Mouse (Mus musculus) lung, embryonic 16.5 days (tissue): ENCODE measurements at regions not wholly inside any gene's neighbourhood (a gene's known extent, or its start where the extent isn't known, plus 50 kb on each side); places are given as distances from the start of the nearest gene placed in this dataset.

ENCODE experiments used
- ATAC-seq: fragments of 200-750 bp; cut with Nextera tagmentation; 2 replicates; pipeline ENCODE4 v1.8.0; 2017; ENCODE audit warnings: low read depth, mild to moderate bottlenecking, moderate library complexity
- H3K27ac ChIP-seq: fragments of 300-500 bp; sonication (generic); 2 replicates; pipeline ENCODE4 v1.5.1; 2014; ENCODE audit warnings: mild to moderate bottlenecking, control low read depth, low read length
- H3K27me3 ChIP-seq: fragments of 300-500 bp; sonication (generic); 2 replicates; pipeline ENCODE4 v1.6.1; 2014; ENCODE audit warnings: low read depth, low read length, mixed read lengths; ENCODE audit not compliant: control insufficient read depth, insufficient read depth
- H3K36me3 ChIP-seq: fragments of 300-500 bp; sonication (generic); 2 replicates; pipeline ENCODE4 v1.6.1; 2014; ENCODE audit warnings: low read length; ENCODE audit not compliant: control insufficient read depth, insufficient read depth
- H3K4me1 ChIP-seq: fragments of 300-500 bp; sonication (generic); replicated peaks from 2 replicates; pipeline ENCODE4 v1.6.1; 2014; ENCODE audit warnings: low read length, mixed read lengths; ENCODE audit not compliant: control insufficient read depth, insufficient read depth
- H3K4me2 ChIP-seq: fragments of 300-500 bp; sonication (generic); 2 replicates; pipeline ENCODE4 v1.6.1; 2014; ENCODE audit warnings: low read depth, low read length, control low read depth
- H3K4me3 ChIP-seq: fragments of 300-500 bp; sonication (generic); 2 replicates; pipeline ENCODE4 v1.5.1; 2014; ENCODE audit warnings: mild to moderate bottlenecking, low read length, control low read depth
- H3K9ac ChIP-seq: fragments of 300-500 bp; sonication (generic); 2 replicates; pipeline ENCODE4 v1.6.1; 2014; ENCODE audit warnings: low read length, control low read depth
- H3K9me3 ChIP-seq: fragments of 300-500 bp; sonication (generic); 2 replicates; pipeline ENCODE4 v1.6.1; 2016; ENCODE audit warnings: low read length; ENCODE audit not compliant: control insufficient read depth
- WGBS: fragments of 180-500 bp; shearing (Covaris S2); extraction: QIAGEN DNeasy Blood & Tissue Kit; methylation state at CpG from one replicate; pipeline ENCODE4 v1.1.7; 2014; 5-methylcytosine and 5-hydroxymethylcytosine counted together

- H3K27me3 ChIP-seq, result no peaks in the 10 kb centered on the region
- H3K4me1 ChIP-seq, result no peaks in the 10 kb centered on the region
- 52% methylated on average over 3 of the region's 3 CpGs for WGBS
- no peaks in the 10 kb centered on the region for H3K9me3 ChIP-seq
- no peak overlapping the region for H3K27ac ChIP-seq
- H3K4me2 ChIP-seq, result no peak overlapping the region
- ATAC-seq, result no peak
- no peak overlapping the region for H3K4me3 ChIP-seq
- no peaks in the 10 kb centered on the region for H3K36me3 ChIP-seq
- no peak overlapping the region for H3K9ac ChIP-seq
Measured at GRCm38 (mm10) chr2:9468651-9469050, 412.4 kb upstream of the 4930412O13Rik start.

- no peaks in the 10 kb centered on the region for H3K27me3 ChIP-seq
- no peak overlapping the region for H3K4me3 ChIP-seq
- no peak for ATAC-seq
- WGBS, result 59% methylated on average over 7 of the region's 7 CpGs
- no peaks in the 10 kb centered on the region for H3K36me3 ChIP-seq
- H3K4me1 ChIP-seq, result no peaks in the 10 kb centered on the region
- H3K9me3 ChIP-seq, result no peaks in the 10 kb centered on the region
- no peak overlapping the region for H3K9ac ChIP-seq
- no peak overlapping the region for H3K4me2 ChIP-seq
- no peak overlapping the region for H3K27ac ChIP-seq
Measured at GRCm38 (mm10) chr2:9481678-9482345, 399.2 kb upstream of the 4930412O13Rik start.

DNA sequence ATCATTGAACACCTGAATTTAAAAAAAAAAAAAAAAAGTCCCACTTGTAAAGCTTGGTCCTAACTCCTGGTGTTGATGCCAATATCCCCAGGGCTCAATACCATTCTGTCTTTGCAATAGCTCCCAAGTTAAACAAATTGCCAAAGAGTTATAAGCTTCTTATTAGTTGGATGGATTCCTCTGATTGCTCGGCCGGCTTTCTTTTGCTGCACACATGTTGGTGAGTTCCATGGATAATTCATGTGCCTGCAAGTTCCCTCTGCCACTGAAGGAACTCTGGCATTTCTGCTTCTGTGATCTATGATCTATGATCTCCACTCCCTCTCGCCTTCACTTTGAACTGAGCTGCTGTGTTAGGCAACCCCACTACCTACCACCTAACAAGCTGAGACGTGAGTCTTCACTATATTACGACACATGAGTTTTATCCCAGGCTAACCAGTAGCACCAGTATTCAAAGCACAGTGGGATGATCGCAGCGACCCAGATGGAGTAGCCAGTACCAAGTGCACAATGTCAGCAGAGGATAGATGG is 393.6 kb upstream of the 4930412O13Rik start:
- no peaks in the 10 kb centered on the region for H3K36me3 ChIP-seq
- no peak overlapping the region for H3K4me2 ChIP-seq
- H3K27me3 ChIP-seq, result no peaks in the 10 kb centered on the region
- no peak overlapping the region for H3K27ac ChIP-seq
- H3K9me3 ChIP-seq, result no peaks in the 10 kb centered on the region
- H3K9ac ChIP-seq, result no peak overlapping the region
- no peak for ATAC-seq
- 79% methylated on average over 7 of the region's 7 CpGs for WGBS
- no peak overlapping the region for H3K4me3 ChIP-seq
- no peaks in the 10 kb centered on the region for H3K4me1 ChIP-seq

GRCm38 (mm10) chr2:9493606-9494145 is 387.4 kb upstream of the 4930412O13Rik start:
- Histone ChIP-seq H3K4me1 (no peaks in the 10 kb centered on the region), H3K9ac (no peak overlapping the region), H3K4me3 (no peak overlapping the region), H3K27me3 (no peaks in the 10 kb centered on the region), H3K36me3 (no peaks in the 10 kb centered on the region), H3K27ac (no peak overlapping the region), H3K4me2 (no peak overlapping the region), H3K9me3 (no peaks in the 10 kb centered on the region)
- 44% methylated on average over 6 of the region's 6 CpGs for WGBS
- ATAC-seq, result no peak

- Histone ChIP-seq H3K27ac (no peak overlapping the region), H3K36me3 (no peaks in the 10 kb centered on the region), H3K4me3 (no peak overlapping the region), H3K4me1 (no peaks in the 10 kb centered on the region), H3K9ac (no peak overlapping the region), H3K9me3 (no peaks in the 10 kb centered on the region), H3K4me2 (no peak overlapping the region), H3K27me3 (no peaks in the 10 kb centered on the region)
- ATAC-seq, result no peak
- 85% methylated on average over 1 of the region's 1 CpGs for WGBS
Measured at GRCm38 (mm10) chr2:9520045-9520444, 361.0 kb upstream of the 4930412O13Rik start.

- H3K36me3 ChIP-seq, result no peaks in the 10 kb centered on the region
- H3K27me3 ChIP-seq, result no peaks in the 10 kb centered on the region
- no peak overlapping the region for H3K4me3 ChIP-seq
- no peak for ATAC-seq
- no peaks in the 10 kb centered on the region for H3K4me1 ChIP-seq
- no peak overlapping the region for H3K9ac ChIP-seq
- no peak overlapping the region for H3K4me2 ChIP-seq
- WGBS, result 81% methylated on average over 3 of the region's 3 CpGs
- H3K9me3 ChIP-seq, result no peaks in the 10 kb centered on the region
- H3K27ac ChIP-seq, result no peak overlapping the region
Measured at GRCm38 (mm10) chr2:9525910-9526309, 355.1 kb upstream of the 4930412O13Rik start.

DNA sequence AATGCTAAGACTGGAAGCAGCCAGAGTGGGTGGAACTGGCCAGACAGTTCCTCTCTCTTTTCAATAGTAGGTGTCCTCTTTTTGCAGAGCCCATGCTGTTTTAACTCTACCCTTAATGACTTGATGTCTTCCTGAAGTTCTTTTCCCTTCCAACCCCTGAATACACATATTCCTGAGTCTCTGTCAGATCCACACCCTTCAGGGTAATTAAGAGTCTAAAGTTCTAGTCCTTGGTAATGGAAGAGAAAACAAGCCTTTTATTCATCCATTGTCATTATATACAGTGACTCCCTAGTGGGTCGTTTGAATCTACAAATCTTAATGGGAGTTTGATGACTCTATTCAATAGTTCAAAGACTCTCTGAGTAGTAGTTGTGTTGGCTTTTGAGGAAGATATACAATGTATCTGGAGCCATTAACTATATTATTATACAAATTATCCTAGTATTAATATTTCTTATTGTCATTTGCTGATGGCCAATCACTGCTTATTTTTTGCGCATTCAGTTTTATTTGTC is 345.9 kb upstream of the 4930412O13Rik start:
- no peaks in the 10 kb centered on the region for H3K27me3 ChIP-seq
- H3K9ac ChIP-seq, result no peak overlapping the region
- no peak overlapping the region for H3K4me2 ChIP-seq
- ATAC-seq, result no peak
- H3K4me1 ChIP-seq, result no peaks in the 10 kb centered on the region
- no peak overlapping the region for H3K4me3 ChIP-seq
- 82% methylated on average over 2 of the region's 2 CpGs for WGBS
- no peak overlapping the region for H3K27ac ChIP-seq
- 0 out of 2 replicates have a peak, but pooled peaks cover 3% of the 10 kb centered on the region for H3K9me3 ChIP-seq
- no peaks in the 10 kb centered on the region for H3K36me3 ChIP-seq

DNA sequence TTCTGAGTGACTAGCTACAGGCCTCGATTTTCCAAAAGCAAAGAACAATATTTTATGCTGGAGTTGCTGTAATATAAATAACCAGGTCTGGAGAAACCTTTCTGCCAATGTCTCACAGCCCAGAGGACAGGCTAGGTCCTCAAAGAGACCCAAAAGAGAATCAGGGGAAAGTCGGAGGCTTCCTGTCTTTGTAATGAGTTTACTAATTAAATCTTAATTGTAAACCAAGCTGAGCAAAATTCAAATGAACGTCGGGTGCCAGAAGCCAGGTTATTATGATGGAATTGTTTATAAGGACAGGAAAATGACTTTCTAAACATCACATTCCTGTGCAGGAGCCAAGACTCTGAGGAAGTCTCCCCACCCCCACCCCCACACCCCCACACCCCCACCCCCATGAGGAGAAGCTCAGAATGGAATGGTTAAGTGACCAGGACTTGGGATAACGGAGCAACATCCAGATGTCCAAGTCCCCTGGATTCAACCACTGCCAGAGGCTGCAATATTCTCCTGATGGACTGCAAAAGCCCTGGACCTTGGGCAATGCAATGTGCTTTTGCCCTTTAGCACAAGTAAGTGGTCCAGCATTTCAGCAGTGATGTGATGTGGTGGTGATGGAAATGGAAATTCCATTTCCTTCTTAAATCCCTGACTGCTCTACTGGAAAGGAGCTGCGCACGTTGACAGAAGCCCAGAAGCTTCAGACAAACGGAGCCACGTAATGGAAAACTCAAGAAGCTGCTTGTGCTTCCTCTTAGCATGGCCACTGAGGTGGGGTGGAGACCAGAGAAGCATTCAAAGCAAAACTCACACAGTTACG is 333.1 kb upstream of the 4930412O13Rik start:
- peak; percentile 67 for ATAC-seq
- no peaks in the 10 kb centered on the region for H3K36me3 ChIP-seq
- no peaks in the 10 kb centered on the region for H3K9me3 ChIP-seq
- H3K27ac ChIP-seq, result no peak overlapping the region
- no peak overlapping the region for H3K4me3 ChIP-seq
- H3K27me3 ChIP-seq, result no peaks in the 10 kb centered on the region
- no peak overlapping the region for H3K9ac ChIP-seq
- H3K4me2 ChIP-seq, result no peak overlapping the region
- 0 out of 2 replicates have a peak, but pooled peaks cover 5% of the 10 kb centered on the region for H3K4me1 ChIP-seq
- 56% methylated on average over 10 of the region's 10 CpGs for WGBS

DNA sequence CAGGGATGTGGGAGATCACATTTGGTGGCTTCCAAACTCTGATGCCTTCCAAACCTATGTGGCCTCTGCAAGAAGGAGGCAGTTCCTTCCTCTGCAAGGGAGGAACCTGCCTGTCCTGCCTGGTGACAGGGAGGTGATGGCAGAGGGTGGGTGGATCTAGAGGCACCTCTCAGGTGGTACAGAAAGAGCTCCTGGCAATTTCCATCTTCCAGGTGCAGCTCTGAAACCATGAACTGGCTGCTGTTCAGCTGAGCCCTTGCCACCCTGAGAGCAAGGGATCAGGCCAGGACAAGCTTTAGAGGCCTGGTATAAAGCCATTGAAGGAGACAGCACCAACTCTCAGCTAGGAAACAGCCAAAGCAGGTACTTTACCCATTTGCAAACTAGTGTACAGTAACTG is 327.7 kb upstream of the 4930412O13Rik start:
- ATAC-seq, result no peak
- Histone ChIP-seq H3K4me3 (no peak overlapping the region), H3K9me3 (no peaks in the 10 kb centered on the region), H3K4me2 (no peak overlapping the region), H3K27me3 (no peaks in the 10 kb centered on the region), H3K4me1 (no peaks in the 10 kb centered on the region), H3K9ac (no peak overlapping the region), H3K36me3 (no peaks in the 10 kb centered on the region), H3K27ac (no peak overlapping the region)
